Mouse (Mus musculus) MEL (cell line): ENCODE results near the gene Otp. TPM values are rescaled to one million over a fixed set of nuclear protein-coding genes. Genes with fewer than 3 reads are reported as not detected.

ENCODE experiments used
- DNase-seq: peaks from one replicate; pipeline ENCODE4 v3.0.0; 2011; ENCODE audit warnings: low read depth, low spot score
- H3K27ac ChIP-seq: 2 replicates; pipeline ENCODE4 v1.5.1; 2012; ENCODE audit warnings: low read depth, mild to moderate bottlenecking, control low read depth, low read length, moderate library complexity; ENCODE audit not compliant: control insufficient read depth
- H3K27me3 ChIP-seq, 2 experiments: fragments of 150-350 bp in 1 of 2; sonication (generic) in 1 of 2; 2 replicates each; pipeline ENCODE4 v1.6.1; 2012; ENCODE audit warnings: low read length in 2 of 2, mild to moderate bottlenecking in 2 of 2, improper control_type of control experiment in 1 of 2, moderate library complexity in 1 of 2; ENCODE audit not compliant: insufficient read depth in 2 of 2, control insufficient read depth in 1 of 2
- H3K36me3 ChIP-seq, 2 experiments: 2 replicates each; pipeline ENCODE4 v1.6.1; 2012 to 2014; ENCODE audit warnings: low read length in 2 of 2, improper control_type of control experiment in 1 of 2, inconsistent platforms in 1 of 2, mild to moderate bottlenecking in 1 of 2; ENCODE audit not compliant: insufficient read depth in 2 of 2, control insufficient read depth in 1 of 2
- H3K4me1 ChIP-seq, 2 experiments: fragments of 150-350 bp in 1 of 2; sonication (generic) in 1 of 2; 2 replicates each; pipeline ENCODE4 v1.6.1; 2012; ENCODE audit warnings: low read length in 2 of 2, improper control_type of control experiment in 1 of 2, mild to moderate bottlenecking in 1 of 2; ENCODE audit not compliant: insufficient read depth in 2 of 2, control insufficient read depth in 1 of 2
- H3K4me3 ChIP-seq, 2 experiments: fragments of 150-350 bp in 1 of 2; sonication (generic) in 1 of 2; 2 replicates each; pipeline ENCODE4 v1.5.1; 2012; ENCODE audit warnings: low read depth in 2 of 2, low read length in 2 of 2, mild to moderate bottlenecking in 2 of 2, moderate library complexity in 2 of 2, control low read depth in 1 of 2, improper control_type of control experiment in 1 of 2; ENCODE audit not compliant: control insufficient read depth in 1 of 2, insufficient read depth in 1 of 2
- H3K79me2 ChIP-seq: 2 replicates; pipeline ENCODE4 v1.6.1; 2012; ENCODE audit warnings: mild to moderate bottlenecking, low read length, moderate library complexity; ENCODE audit not compliant: control insufficient read depth, poor library complexity, insufficient read depth
- H3K9ac ChIP-seq: 2 replicates; pipeline ENCODE4 v1.6.1; 2012; ENCODE audit warnings: low read depth, mild to moderate bottlenecking, control low read depth, low read length, moderate library complexity; ENCODE audit not compliant: control insufficient read depth, poor library complexity, severe bottlenecking
- H3K9me3 ChIP-seq: fragments of 150-350 bp; sonication (generic); replicated peaks from 2 replicates; pipeline ENCODE4 v1.6.1; 2012; ENCODE audit warnings: mild to moderate bottlenecking, low read length, improper control_type of control experiment, moderate library complexity; ENCODE audit not compliant: insufficient read depth
- BHLHE40 ChIP-seq: IDR thresholded peaks from 2 replicates; pipeline ENCODE4 v1.6.1; 2012; ENCODE audit warnings: low read depth, mild to moderate bottlenecking, inconsistent platforms, low read length, improper control_type of control experiment, borderline replicate concordance
- ELF1 ChIP-seq: IDR thresholded peaks from 2 replicates; pipeline ENCODE4 v1.6.1; 2014; ENCODE audit warnings: low read depth, mild to moderate bottlenecking, inconsistent platforms, low read length, improper control_type of control experiment, moderate library complexity
- ETS1 ChIP-seq: IDR thresholded peaks from 2 replicates; pipeline ENCODE4 v1.6.1; 2012; ENCODE audit warnings: low read depth, mild to moderate bottlenecking, inconsistent platforms, low read length, improper control_type of control experiment, moderate library complexity
- GATA1 ChIP-seq: IDR thresholded peaks from 2 replicates; pipeline ENCODE4 v1.6.1; 2011; ENCODE audit warnings: low read depth, low read length, improper control_type of control experiment
- JUND ChIP-seq: IDR thresholded peaks from 2 replicates; pipeline ENCODE4 v1.6.1; 2011; ENCODE audit warnings: low read depth, mild to moderate bottlenecking, improper control_type of control experiment, low read length
- KAT2A ChIP-seq: conservative IDR thresholded peaks from 2 replicates; pipeline ENCODE4 v1.6.1; 2012; ENCODE audit warnings: low read depth, low read length, improper control_type of control experiment, inconsistent platforms
- MAX ChIP-seq: IDR thresholded peaks from 2 replicates; pipeline ENCODE4 v1.6.1; 2011; ENCODE audit warnings: low read length, improper control_type of control experiment
- MAZ ChIP-seq: IDR thresholded peaks from 2 replicates; pipeline ENCODE4 v1.6.1; 2012; ENCODE audit warnings: low read depth, mild to moderate bottlenecking, inconsistent platforms, low read length, improper control_type of control experiment
- MXI1 ChIP-seq: IDR thresholded peaks from 2 replicates; pipeline ENCODE4 v1.6.1; 2011; ENCODE audit warnings: mild to moderate bottlenecking, low read depth, low read length, improper control_type of control experiment
- MYB ChIP-seq: IDR thresholded peaks from 2 replicates; pipeline ENCODE4 v1.6.1; 2011; ENCODE audit warnings: mild to moderate bottlenecking, low read depth, low read length, improper control_type of control experiment
- MYC ChIP-seq: IDR thresholded peaks from 2 replicates; pipeline ENCODE4 v1.6.1; 2011; ENCODE audit warnings: low read depth, mild to moderate bottlenecking, low read length, improper control_type of control experiment, moderate library complexity
- NRF1 ChIP-seq: IDR thresholded peaks from 2 replicates; pipeline ENCODE4 v1.6.1; 2014; ENCODE audit warnings: low read depth, mild to moderate bottlenecking, inconsistent platforms, low read length, improper control_type of control experiment, moderate library complexity; ENCODE audit not compliant: poor library complexity, insufficient read depth, severe bottlenecking
- POLR2A ChIP-seq, 2 experiments: IDR thresholded peaks; 2 replicates each; pipeline ENCODE4 v1.6.1; 2011 to 2012; ENCODE audit warnings: low read length in 2 of 2, mild to moderate bottlenecking in 2 of 2, control low read depth in 1 of 2, improper control_type of control experiment in 1 of 2, low read depth in 1 of 2, moderate library complexity in 1 of 2; ENCODE audit not compliant: control insufficient read depth in 1 of 2, insufficient read depth in 1 of 2, poor library complexity in 1 of 2
- POLR2AphosphoS5 ChIP-seq: IDR thresholded peaks from 2 replicates; pipeline ENCODE4 v1.6.1; 2012; ENCODE audit warnings: low read depth, borderline replicate concordance, mild to moderate bottlenecking, inconsistent platforms, low read length, moderate library complexity, mixed read lengths
- RAD21 ChIP-seq: IDR thresholded peaks from 2 replicates; pipeline ENCODE4 v1.6.1; 2011; ENCODE audit warnings: mild to moderate bottlenecking, low read depth, low read length, improper control_type of control experiment
- SIN3A ChIP-seq: IDR thresholded peaks from 2 replicates; pipeline ENCODE4 v1.6.1; 2012; ENCODE audit warnings: low read length, improper control_type of control experiment, inconsistent platforms
- TCF12 ChIP-seq: IDR thresholded peaks from 2 replicates; pipeline ENCODE4 v1.6.1; 2014; ENCODE audit warnings: low read depth, mild to moderate bottlenecking, inconsistent platforms, low read length, improper control_type of control experiment, moderate library complexity
- UBTF ChIP-seq: IDR thresholded peaks from 2 replicates; pipeline ENCODE4 v1.6.1; 2012; ENCODE audit warnings: low read depth, mild to moderate bottlenecking, inconsistent platforms, low read length, improper control_type of control experiment, moderate library complexity, borderline replicate concordance; ENCODE audit not compliant: insufficient read depth
- ZC3H11A ChIP-seq: IDR thresholded peaks from 2 replicates; pipeline ENCODE4 v1.6.1; 2012; ENCODE audit warnings: low read depth, mild to moderate bottlenecking, inconsistent platforms, low read length, improper control_type of control experiment
- ZKSCAN1 ChIP-seq: IDR thresholded peaks from 2 replicates; pipeline ENCODE4 v1.6.1; 2012; ENCODE audit warnings: low read depth, mild to moderate bottlenecking, inconsistent platforms, low read length, improper control_type of control experiment, moderate library complexity
- polyA plus RNA-seq, 2 experiments: library from polyadenylated mRNA; stranded (reverse) in 1 of 2; unstranded in 1 of 2; fragments of >175 nt in 1 of 2; fragments of >200 nt in 1 of 2; gene quantifications; 2 replicates each; pipeline versions ENCODE4 v1.2.1 to v1.2.4; 2012; ENCODE audit warnings: low replicate concordance in 2 of 2, low read depth in 1 of 2; ENCODE audit not compliant: insufficient read length in 2 of 2, insufficient read depth in 1 of 2, missing spikeins in 1 of 2
- total RNA-seq: library from RNA; depleted of rRNA; stranded (reverse); fragments of 300-350 nt; gene quantifications from 2 replicates; pipeline ENCODE4 v1.2.3, GENCODE M21; 2012

The Otp gene
- total and polyA plus RNA-seq, 3 experiments: not detected

DNA sequence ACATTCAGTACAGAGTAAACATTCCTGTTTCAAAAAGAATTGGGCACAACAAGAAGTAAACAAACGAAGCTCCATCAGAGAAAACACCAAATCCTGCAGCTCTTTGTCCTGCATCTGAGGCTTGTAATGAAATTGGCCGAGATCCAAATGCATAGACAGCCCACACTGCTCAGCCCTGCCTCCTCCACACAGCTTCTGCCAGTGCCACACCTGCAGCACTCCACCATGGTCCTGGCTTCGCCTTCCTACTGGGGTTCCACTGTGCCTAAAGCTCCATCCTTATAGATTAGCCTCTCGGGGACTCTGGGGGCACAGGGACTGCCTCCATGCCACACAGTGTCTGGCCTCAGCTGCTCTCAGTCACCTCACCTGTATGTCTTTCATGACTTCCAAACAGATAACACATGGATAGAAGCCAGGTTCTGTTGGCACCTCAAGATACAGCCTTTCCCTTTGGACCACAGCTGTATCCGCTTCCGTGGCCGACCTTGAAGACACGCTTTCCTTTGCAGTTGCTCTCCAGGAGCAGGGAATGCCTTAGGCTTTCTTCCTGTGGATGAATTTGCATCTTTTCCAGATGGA, 36.6 kb upstream of the Otp start:
- Histone ChIP-seq H3K4me3 (no peak overlapping the region), H3K9ac (no peak overlapping the region), H3K9me3 (no peaks in the 10 kb centered on the region), H3K27me3 (no peaks in the 10 kb centered on the region), H3K36me3 (peaks cover 0 to 19% of the 10 kb centered on the region in 2 experiments; a peak in 2 of 4 replicates), H3K79me2 (no peaks in the 10 kb centered on the region), H3K4me1 (no peaks in the 10 kb centered on the region), H3K27ac (no peak overlapping the region)
- TF ChIP-seq POLR2AphosphoS5 (no peak), KAT2A (no peak), SIN3A (no peak), ELF1 (no peak)
- DNase-seq: no peak

DNA sequence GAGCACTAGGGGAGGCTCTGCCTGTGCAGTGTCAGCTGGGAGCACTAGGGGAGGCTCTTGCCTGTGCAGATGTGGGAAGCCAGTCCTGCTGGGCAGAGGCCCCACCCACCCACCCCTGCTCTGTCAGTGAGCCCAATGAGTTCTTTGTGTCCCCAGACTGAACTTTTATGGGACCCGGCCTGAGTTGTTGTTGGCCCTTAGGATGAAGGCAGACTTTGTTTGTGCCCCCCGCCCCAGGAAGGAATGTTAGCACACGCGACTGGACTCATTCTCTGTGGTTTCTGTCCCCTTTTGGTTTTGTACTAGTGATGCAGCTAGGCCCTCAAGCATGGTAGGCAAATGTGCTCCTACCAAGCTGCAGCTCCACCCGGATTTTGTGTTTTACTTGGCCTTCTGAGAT, 32.2 kb upstream of the Otp start:
- Histone ChIP-seq H3K27me3 (no peaks in the 10 kb centered on the region), H3K9ac (no peak overlapping the region), H3K4me1 (no peaks in the 10 kb centered on the region), H3K4me3 (no peak overlapping the region), H3K9me3 (no peaks in the 10 kb centered on the region), H3K36me3 (no peaks in the 10 kb centered on the region; a peak in 2 of 4 replicates), H3K27ac (no peak overlapping the region), H3K79me2 (no peaks in the 10 kb centered on the region)
- no peak for DNase-seq
- TF ChIP-seq UBTF (no peak), MAZ (no peak), ZKSCAN1 (no peak), MYB (no peak), SIN3A (no peak), MAX (no peak), MYC (no peak), TCF12 (no peak), ZC3H11A (no peak), BHLHE40 (no peak), KAT2A (no peak), POLR2A (IDR thresholded peaks at IDR 0.05; ENCODE audit: control insufficient read depth in 1 of 2, insufficient read depth in 1 of 2, low read depth in 1 of 2, low read length in 2 of 2, poor library complexity in 1 of 2) (no peak), ELF1 (no peak), RAD21 (no peak), GATA1 (no peak), MXI1 (no peak), NRF1 (no peak), JUND (no peak), ETS1 (no peak)
